Mouse (Mus musculus) left cerebral cortex, adult 11 months (tissue): ENCODE results near the gene Mmp19.
"Not testable (repeated sequence)": the region's sequence is repeated elsewhere in the genome, so short reads cannot be mapped to it uniquely, and the experiment has no call there.

Experiments used
- DNase-seq: peaks from one replicate; pipeline ENCODE4 v3.0.0; 2022; ENCODE audit warnings: low spot score

Mmp19 gene

DNA sequence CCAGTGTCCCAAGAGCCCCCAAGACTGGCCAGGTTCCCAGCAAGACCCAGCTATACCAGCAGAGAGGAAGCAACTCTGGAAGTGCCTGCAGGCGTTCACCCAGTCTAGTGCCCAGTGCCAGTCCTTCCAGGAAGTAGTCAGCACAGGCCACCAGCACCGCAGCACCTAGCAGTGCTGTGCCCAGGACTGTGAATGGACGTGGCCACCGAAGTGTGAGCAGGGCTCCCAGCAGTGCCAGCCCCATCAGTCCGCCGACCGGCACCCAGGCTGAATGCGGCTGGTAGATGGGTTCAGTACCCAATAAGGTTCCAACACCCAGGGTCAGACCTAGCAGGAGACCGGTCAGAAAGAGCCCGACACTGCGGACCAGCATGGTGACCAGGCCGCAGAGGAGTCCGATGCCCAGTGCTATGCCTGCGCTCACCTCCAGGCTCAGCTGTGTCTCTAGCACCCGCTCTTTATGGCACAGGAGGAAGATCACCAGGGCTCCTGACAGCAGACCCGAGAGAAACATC is 11.3 kb downstream of the Mmp19 start:
- no peak for DNase-seq

DNA sequence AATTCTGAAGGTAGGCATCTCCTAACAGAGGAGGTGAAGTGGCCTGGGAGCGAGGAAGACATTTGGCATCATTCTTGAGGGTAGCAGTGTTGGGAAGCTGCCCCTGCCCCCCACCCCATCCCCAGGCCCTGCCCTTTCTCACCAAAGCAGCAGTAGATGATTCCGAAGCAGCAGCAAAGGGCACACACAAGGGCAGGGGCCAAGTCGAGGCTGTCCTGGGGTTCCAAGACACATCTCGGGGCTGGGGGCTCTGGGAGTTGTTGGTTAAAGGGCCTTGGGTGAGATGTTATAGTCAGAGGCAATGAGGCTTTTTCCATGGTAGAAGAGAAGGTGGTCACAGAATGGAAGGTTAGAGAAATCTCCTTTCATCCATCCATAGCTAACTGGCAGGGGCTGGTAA is 12.2 kb downstream of the Mmp19 start:
- no peak for DNase-seq

DNA sequence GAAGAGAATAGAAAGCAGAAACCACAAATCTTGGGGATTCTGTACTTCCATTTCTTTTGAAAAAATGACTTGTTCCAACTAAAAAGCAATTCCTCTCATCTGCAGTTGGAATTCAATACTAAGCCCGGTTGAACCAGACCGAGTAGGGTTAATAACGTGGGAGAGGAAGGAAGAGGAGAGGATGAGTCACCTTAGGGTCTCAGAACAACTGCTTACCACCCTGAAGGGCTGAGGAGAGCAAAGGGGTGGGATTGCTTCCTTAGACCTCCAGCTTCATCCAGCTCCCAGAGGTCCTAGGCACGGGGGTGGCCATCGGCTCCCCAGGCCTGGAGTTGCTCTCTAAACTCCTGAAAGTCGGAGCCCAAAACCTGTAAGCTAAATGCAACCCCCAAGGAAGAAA is 12.7 kb downstream of the Mmp19 start:
- DNase-seq: no peak

DNA sequence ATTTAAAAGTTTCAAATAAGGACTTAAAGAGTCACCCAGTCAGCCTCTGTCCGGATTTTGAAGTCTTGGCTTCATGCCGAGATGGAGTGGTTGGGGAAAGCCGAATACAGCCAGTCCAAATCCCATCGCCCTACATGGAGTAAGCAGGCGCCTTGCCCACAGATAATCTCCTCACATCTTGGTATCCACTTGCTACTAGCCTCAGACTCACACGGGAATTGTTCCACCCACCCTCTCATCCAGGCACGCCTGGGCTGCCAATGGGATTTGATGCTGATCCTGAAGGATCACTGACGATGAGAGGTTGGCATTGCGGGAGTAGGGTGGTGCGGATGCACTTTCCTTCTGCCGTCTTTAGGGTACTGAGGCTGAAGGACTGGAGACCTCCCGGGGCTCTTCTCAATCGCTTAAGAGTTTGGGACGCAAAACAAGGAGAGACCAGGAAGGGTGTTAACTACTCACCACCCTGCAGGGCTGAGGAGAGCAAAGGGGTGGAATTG is 13.1 kb downstream of the Mmp19 start, which contains the start of gene Dnajc14:
Gene Dnajc14 (plus strand): TSS at position 292 of the 500 bp plus-strand sequence.
- peak; percentile 63 for DNase-seq

DNA sequence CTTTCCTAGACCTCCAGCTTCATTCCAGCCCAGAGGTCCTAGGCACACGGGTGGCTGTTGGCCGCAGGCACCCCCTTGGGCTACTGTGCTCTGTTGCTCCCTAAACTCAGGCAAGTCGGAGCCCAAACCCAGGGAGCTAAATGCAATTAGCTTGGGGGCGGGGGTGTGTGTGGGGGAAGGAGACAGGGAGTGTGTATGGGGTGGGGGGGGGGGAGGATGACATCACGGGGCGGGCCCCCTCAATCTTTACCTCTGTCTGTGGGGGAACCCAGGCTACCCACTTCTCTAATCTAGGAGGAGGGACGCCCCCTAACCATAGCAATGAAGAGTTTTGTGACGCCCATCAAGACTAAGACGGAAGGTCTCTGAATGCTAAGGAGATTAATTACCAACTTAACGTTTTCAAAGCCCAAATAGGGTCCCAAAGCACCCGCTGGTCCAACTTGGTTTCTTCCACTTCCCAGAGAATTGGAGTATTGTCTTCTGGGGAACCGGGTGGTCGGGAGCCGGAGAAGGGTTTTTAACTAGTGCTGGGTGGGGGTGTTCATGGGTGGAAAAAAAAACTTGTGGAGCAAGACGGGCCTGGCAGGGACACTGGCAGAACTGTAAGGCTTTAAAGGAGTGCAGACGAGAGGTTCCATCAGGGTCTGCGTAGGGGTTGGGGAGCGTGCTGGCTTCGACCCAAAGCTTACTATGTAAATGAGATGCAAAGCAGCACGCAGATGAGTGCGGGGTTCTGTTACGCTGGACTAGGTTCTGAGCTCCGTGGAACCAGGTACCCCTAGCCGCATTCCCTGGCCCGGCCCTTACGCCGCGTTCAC is 13.8 kb downstream of the Mmp19 start, which contains the start of gene Tmem198b:
Gene Tmem198b (minus strand): TSS at position 100 of the 821 bp plus-strand sequence.
- DNase-seq: peak; percentile 66

DNA sequence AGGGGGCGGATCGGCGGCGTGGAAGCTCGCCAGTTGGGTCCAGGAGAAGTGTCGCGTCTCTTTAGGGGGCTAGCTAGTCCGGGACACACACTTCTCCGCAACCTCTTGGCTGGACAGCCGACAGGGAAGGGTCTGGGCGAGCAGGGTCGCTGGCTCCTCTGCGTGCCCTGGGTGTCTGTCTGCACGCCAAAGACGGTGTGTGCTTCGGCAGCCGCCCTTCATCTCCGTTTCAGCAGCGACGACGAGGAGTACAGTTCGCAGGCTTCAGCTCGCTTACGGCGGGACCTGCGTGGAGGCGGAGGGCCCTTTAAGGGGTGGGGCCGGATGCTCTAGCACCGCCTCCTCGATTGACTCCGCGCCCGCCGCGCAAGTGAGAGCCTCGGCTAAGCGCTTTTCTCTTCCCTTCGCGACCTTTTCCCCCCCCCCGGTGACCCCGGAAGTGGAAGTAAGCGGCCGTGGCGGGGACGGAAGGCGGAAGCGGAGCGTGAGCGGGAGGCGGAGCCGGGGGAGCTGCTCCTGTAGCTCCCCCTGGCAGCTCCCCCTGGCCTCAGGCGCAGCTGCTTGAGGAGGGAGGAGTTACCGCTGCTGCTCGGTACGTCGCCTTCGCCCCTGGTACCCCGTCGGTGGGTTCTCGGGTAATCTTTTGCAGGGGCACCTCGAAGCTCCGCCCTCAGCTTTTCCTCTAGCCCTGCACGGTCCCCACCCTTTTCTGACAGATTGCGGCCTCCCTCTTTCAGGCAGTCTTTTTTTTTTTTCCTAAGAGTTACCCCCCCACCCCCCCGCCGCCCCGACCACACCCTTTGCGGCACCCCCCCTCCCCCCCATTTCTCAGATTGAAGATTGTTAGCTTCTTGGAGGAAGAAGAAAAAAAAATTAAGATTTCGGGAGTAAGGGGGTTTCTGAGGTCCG is 14.6 kb downstream of the Mmp19 start:
- peak; percentile 91 for DNase-seq

DNA sequence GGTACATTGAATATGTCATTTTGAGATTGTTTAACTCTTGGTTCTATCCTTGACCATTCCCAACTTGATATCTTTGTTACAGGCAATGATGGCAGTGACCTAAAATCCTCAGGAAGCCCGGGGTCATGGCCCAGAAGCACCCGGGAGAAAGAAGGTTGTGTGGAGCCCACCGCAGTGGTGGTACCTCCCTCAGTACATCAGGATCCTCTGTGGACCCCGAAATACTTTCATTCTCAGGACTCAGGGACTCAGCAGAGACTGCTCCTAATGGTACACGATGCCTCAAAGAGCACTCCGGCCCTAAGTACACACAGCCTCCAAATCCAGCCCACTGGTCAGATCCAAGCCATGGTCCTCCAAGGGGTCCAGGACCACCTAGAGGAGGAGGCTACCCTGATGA is 15.4 kb downstream of the Mmp19 start:
- DNase-seq: no peak

DNA sequence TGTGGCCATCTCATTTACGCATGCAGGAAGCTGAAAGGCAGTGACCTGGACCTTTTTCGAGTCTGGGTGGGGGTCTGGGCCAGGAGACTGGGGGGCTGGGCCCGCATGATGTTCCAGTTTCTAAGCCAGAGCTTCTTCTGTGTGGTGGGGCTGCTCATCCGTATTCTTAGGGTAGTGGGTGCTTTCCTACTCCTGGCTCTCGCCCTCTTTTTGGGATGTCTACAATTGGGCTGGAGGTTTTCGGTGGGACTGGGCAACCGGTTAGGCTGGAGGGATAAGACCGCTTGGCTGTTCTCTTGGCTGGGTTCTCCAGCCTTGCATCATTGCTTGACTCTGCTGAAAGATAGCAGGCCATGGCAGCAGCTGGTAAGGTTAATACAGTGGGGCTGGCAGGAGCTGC is 16.3 kb downstream of the Mmp19 start:
- no peak for DNase-seq

DNA sequence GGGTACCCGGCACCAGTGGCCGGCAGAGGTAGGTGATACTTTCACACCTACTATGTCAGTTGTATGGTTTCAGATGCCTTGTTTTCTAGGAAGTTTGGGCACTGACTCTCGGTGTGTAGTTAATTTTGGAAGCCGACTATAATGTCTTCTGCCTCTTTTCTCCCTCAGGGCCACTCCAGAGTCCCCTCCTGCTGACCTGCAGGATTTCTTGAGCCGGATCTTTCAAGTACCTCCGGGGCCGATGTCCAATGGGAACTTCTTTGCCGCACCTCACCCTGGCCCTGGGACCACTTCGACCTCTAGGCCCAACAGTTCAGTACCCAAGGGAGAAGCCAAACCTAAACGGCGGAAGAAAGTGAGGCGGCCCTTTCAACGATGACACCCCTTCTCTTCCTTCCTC is 26.3 kb downstream of the Mmp19 start, which contains the start of gene Sarnp:
Gene Sarnp (plus strand): TSS at position 301 of the 400 bp plus-strand sequence.
- no peak for DNase-seq

DNA sequence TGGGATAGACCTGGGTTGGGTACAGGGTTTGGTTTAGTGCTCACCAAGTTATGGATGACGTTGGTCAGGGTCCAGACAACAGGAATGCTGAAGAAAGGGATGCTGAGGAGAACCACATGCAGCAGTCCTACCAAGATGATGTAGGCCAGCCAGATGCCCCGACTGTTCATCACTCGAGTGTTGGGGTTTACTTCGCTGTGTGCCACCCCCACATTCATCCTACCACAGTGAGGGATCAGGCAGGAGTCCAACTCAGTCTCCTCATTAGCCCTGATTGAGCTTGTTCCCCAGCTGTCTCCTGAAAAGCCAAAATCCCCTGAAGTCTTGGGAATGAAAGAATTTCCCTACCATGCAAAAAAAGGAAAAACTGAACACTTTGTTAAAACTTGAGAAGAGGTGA is 29.5 kb downstream of the Mmp19 start:
- no peak for DNase-seq

DNA sequence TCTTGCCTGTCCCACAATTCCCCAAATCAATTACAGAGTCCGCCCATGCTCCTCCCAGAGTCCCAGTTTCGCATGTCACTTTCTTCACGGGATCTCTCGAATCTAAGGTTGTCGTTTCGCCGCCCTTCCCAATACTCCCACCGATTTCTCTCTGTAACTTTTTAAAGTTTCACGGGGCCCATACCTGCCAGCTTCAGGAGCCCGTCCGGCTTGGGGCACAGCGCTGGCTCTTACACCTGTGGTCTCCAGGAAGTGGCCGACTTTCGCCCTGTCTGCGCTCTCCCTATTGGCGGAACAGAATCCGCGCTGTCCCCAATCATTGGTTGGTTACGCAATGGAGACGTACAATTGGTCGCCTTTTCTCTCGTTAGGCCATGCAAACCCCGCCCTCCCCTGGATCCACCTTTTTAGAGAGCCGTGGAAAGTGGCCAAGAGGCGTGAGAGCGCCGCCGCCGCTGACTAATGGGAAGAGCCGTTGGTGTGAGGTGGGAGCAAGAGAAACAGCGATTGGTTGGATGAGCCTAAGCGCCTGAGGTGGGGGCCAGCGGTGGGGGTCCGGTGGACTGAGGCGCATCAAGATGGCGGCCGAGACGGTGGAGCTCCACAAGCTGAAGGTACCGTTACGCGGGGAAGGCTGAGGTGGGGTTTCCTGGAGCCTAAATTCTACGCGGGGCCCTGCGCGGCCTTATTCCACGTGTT is 30.8 kb downstream of the Mmp19 start, which contains the start of gene Ormdl2:
Gene Ormdl2 (minus strand): TSS at position 288 of the 699 bp plus-strand sequence.
- peak; percentile 98 for DNase-seq

DNA sequence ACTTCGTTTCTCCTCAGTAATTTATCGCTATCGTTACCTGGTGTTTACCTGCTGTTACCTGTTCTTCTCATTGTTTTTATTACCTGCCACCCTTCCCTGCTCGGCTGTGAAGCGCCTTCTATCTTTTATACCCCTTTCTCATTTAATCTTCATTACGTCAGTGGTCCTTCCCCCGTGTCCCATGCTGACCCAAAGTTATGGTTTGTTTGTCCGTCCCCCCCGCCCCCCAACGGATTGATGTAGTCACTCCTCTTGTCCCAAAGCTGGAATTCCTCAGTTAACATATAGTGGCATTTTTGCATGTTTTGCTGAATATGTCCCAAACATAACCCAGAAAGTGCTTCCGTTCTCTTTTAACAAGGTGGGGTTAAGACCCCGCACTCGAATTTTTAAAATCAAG is 31.4 kb downstream of the Mmp19 start:
- no peak for DNase-seq

DNA sequence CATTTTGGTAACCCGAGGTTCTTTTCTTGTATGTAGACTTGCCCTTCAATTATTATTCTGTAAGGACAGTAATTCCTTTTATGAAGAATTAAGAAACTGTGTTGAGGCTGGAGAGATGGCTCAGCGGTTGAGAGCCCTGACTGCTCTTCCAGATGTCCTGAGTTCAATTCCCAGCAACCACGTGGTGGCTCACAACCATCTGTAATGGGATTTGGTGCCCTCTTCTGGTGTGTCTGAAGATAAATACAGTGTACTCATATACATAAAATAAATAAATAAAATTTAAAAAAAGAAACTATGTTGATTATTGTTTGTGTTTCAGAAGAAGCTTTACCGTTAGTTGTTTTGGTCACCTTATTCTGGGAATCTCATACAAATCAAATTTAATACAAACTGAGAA is 32.4 kb downstream of the Mmp19 start:
- not testable (repeated sequence) for DNase-seq

DNA sequence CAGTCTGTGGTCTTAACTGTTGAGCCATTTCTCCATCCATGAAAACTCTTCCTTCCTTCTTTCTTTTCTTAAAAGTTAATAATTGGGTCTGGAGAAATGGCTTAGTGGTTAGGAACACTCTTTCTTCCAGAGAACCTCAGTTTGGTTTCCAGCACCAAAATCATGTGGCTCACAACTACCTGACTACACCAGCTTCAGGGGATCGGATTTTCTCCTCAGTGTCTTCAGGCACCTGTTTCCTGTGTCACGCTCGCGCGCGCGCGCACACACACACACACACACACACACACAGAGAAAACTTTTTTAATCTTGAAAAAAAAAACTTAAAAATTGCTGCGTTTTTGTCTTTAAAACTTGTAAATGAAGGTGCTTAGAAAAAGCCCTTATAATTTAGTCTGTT is 33.1 kb downstream of the Mmp19 start:
- no peak for DNase-seq

DNA sequence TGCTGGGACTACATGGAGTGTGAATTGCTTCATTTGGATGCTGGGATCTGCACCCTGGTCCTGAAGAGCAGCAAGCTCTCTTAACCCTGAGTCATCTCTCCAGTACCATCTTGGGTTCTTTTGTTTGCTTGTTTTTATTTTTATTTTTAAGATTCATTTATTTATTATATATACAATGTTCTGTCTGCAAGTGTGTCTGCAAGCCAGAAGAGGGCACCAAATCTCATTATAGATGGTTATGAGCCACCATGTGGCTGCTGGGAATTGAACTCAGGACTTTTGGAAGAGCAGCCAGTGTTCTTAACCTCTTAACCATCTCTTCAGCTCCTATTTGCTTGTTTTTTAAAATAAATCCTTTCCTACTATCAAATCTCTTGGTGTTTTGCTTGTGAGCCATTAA is 46.7 kb downstream of the Mmp19 start:
- no peak for DNase-seq

DNA sequence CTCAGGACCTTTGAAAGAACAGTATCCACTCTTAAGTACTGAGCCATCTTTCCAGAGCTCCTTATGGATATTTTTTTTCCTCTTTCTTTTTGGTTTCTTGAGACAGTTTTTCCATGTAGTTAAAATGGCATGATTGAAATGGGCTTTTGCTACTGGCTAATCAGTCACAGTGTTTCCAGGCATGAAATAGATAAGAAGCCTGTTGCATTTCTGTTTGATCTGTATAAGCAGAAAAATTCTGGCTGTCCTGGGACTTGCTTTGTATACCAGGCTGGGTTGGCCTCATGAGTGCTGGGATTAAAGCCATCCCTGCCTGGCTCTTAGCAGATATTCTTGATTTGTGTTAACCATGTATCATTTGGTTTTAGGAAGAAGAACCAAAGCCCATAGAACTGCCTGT is 48.7 kb downstream of the Mmp19 start:
- no peak for DNase-seq

DNA sequence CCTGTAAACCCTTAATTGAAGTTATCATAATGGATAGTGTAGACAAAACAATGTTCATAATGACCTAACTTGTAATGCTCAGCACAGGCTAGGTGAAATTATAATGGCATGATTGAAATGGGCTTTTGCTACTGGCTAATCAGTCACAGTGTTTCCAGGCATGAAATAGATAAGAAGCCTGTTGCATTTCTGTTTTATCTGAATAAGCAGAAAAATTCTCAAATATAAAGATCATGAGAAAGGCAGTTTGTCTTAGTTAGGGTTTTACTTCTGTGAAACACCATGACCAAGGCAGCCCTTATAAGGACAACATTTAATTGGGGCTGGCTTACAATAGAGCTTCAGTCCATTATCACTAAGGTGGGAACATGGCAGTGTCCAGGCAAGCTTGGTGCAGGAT is 49.9 kb downstream of the Mmp19 start:
- DNase-seq: no peak

DNA sequence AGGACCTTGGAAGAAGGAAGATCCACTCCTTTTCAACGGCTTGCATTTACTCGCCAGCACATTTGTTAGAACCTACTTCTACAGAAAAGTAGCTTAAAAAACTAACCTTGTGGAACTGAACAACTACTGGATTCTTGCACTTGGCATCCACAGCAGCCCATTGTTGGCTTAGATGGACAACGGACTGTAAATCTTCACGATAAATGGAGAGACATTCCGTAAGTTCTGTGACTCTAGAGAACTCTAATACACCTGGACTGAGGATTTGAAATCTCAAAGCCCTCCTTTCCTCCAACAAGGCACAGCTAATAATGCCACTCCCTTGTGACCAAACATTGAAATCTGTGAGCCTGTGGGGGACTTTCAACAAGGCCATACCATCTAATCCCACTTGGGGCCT is 52.5 kb downstream of the Mmp19 start:
- DNase-seq: no peak

DNA sequence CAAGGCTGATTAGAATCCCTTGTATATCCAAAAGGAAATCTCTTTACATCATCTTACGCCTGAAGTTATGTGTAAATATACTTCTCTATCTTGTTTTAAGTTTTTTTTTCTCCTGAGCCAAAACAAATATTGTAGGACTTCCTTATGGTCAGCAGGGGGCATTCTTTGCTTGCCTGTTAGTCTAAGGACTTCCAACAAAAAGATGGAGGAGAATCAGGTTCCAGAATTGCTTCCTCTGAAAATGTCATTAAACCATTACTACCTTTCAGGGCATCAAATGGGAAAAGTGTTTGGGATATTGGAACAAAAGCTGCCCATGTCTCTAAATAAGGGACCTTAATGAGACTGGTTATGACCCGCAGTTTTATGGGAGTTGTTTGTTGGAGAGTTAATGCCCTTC is 54.8 kb downstream of the Mmp19 start:
- no peak for DNase-seq

DNA sequence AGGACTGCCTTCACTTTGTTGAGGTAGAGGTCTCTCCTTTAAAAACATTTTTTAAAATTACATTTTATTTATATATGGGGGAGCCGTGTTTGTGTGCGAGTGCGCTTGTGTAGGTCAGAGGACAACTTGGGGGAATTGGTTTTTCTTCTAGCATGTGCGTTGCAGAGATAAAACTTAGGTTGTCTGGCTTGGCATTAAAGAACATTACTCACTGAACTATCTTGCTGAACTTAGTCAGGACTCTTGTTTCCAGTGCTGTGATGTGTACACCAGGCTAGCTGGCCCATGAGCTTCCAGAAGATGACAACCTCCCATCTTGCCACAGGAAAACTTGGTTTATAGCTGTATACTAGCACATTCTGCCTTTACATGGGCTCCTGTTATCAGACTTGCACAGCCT is 56.0 kb downstream of the Mmp19 start:
- no peak for DNase-seq

DNA sequence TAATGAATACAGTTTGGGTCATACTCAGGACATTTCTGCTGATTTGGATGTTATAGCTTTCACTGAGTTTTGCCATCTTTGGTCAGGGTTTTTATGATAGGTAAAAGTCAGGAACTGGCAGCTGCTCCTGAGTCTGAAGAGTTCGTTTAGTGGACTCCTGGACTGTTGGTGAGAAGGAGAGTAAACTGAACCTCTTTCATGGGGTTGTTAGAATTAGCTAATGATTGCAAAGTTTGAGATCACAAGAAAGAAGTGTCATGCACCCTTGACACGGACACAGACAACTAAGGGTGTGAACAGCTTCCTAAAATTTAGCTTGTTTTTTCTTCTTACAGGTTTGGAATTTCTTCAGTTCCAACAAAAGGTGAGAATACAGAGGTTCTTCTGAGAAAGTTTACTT is 57.7 kb downstream of the Mmp19 start:
- no peak for DNase-seq

DNA sequence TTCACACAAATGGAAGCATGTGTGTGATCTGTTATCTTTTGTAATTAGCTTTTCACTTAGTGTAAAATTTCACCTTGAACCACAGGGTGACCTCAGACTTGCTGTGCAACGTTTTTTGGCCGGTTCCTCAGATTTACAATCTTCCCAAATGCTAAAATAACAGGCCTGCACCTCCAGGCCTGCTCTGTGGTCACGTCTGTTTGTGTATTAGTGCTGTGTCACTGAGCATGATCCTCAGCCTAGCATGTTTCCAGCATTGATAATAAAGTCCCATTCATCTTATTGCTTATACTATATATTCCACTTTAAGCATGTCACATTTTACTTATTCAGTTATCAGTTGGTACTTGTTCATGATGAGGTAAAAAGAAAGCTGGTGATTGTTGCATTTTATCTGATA is 59.6 kb downstream of the Mmp19 start:
- DNase-seq: no peak
